Mouse (Mus musculus) lung, postnatal 14 days (tissue): ENCODE results near the gene Il34.
A peak's percentile ranks its signal among the peaks of the same experiment; 100 is the strongest.

Experiments
- DNase-seq: peaks from one replicate; pipeline ENCODE4 v3.0.0; 2021

Il34 gene

GRCm38 (mm10) chr8:110726893-110727292 lies 78.8 kb downstream of the Il34 start:
- DNase-seq: peak; percentile 73

GRCm38 (mm10) chr8:110725084-110725838 lies 80.5 kb downstream of the Il34 start:
- DNase-seq: no peak

- DNase-seq: no peak
Measured at GRCm38 (mm10) chr8:110724493-110724892, 81.2 kb downstream of the Il34 start.

- DNase-seq: no peak
Measured at GRCm38 (mm10) chr8:110722414-110723011, 83.2 kb downstream of the Il34 start.

- DNase-seq: peak; percentile 45
Measured at GRCm38 (mm10) chr8:110721606-110722413, 83.9 kb downstream of the Il34 start.

- peak; percentile 77 for DNase-seq
Measured at GRCm38 (mm10) chr8:110720685-110721598, 84.8 kb downstream of the Il34 start, which contains the start of gene Mtss1l. Gene Mtss1l, plus strand, starts transcription at chr8:110721476.

- no peak for DNase-seq
Measured at GRCm38 (mm10) chr8:110719898-110720653, 85.6 kb downstream of the Il34 start.

GRCm38 (mm10) chr8:110718969-110719670 lies 86.6 kb downstream of the Il34 start:
- peak; percentile 79 for DNase-seq

- no peak for DNase-seq
Measured at GRCm38 (mm10) chr8:110718209-110718968, 87.3 kb downstream of the Il34 start.

- DNase-seq: no peak
Measured at GRCm38 (mm10) chr8:110717131-110717530, 88.6 kb downstream of the Il34 start.

GRCm38 (mm10) chr8:110716075-110716474 lies 89.6 kb downstream of the Il34 start:
- DNase-seq: peak; percentile 60

- no peak for DNase-seq
Measured at GRCm38 (mm10) chr8:110714827-110715519, 90.8 kb downstream of the Il34 start.

GRCm38 (mm10) chr8:110713073-110713472 lies 92.7 kb downstream of the Il34 start:
- DNase-seq: no peak

- DNase-seq: peak; percentile 52
Measured at GRCm38 (mm10) chr8:110711271-110711934, 94.3 kb downstream of the Il34 start.

- no peak for DNase-seq
Measured at GRCm38 (mm10) chr8:110710593-110710992, 95.1 kb downstream of the Il34 start.

- no peak for DNase-seq
Measured at GRCm38 (mm10) chr8:110708429-110708828, 97.3 kb downstream of the Il34 start.

GRCm38 (mm10) chr8:110706288-110706870 lies 99.3 kb downstream of the Il34 start:
- no peak for DNase-seq
